Mouse (Mus musculus): ENCODE results near the gene Nid1. TPM values are rescaled to one million over a fixed set of nuclear protein-coding genes. Genes with fewer than 3 reads are reported as not detected.
A peak's percentile ranks its signal among the peaks of the same experiment; 100 is the strongest.

Gene Nid1
- total and polyA plus RNA-seq, 2 experiments from 2014 or later: 21.6 to 53.5 TPM

- Histone ChIP-seq H3K4me3 (ENCODE audit: low read depth, low read length) (no peak overlapping the region), H3K4me2 (ENCODE audit: low read depth) (no peak overlapping the region), H3K27me3 (ENCODE audit: insufficient read depth, low read length) (no peaks in the 10 kb centered on the region), H3K9me3 (ENCODE audit: low read length) (no peaks in the 10 kb centered on the region), H3K36me3 (ENCODE audit: insufficient read depth) (no peaks in the 10 kb centered on the region), H3K27ac (ENCODE audit: low read depth, low read length) (no peak overlapping the region), H3K9ac (no peak overlapping the region), H3K4me1 (ENCODE audit: insufficient read depth) (no peaks in the 10 kb centered on the region)
- no peak for TF ChIP-seq CTCF (IDR thresholded peaks at IDR 0.05; ENCODE audit: low read depth)
- DNase-seq (peak; percentile 25), ATAC-seq (0 out of 2 replicates have a peak, but pooled peaks have one; percentile 18)
- 86% methylated on average over 9 of the region's 9 CpGs for WGBS
Observed at GRCm38 (mm10) chr13:13523625-13524584, 86.6 kb downstream of the Nid1 start.

DNA sequence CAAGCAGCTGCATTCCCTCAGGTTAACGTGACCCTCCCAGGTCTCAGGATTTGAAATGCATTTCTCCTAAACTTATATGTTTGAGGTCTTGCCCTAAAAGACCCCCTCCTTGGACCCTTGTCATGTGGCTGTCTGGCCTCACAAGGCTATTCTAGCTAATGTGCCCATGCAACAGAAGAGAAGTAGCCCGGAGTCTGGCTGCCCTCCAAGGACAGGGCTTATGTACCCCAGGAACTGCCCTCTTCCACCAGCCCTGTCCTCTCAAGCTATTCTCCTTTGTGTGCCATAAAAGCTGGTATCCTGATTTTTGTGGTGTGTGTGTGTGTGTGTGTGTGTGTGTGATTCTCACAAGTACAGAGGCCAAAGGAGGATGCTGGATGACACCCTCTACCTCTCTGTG is 87.9 kb downstream of the Nid1 start:
- Histone ChIP-seq H3K36me3 (ENCODE audit: insufficient read depth) (no peaks in the 10 kb centered on the region), H3K9me3 (ENCODE audit: low read length) (no peaks in the 10 kb centered on the region), H3K27ac (ENCODE audit: low read depth, low read length) (no peak overlapping the region), H3K27me3 (ENCODE audit: insufficient read depth, low read length) (no peaks in the 10 kb centered on the region), H3K4me1 (ENCODE audit: insufficient read depth) (no peaks in the 10 kb centered on the region), H3K4me3 (ENCODE audit: low read depth, low read length) (no peak overlapping the region), H3K4me2 (ENCODE audit: low read depth) (no peak overlapping the region), H3K9ac (no peak overlapping the region)
- DNase-seq: no peak
- no peak for TF ChIP-seq CTCF (IDR thresholded peaks at IDR 0.05; ENCODE audit: low read depth)
- no peak for ATAC-seq
- WGBS: 78% methylated on average over 2 of the region's 2 CpGs

GRCm38 (mm10) chr13:13525877-13526276 is 88.5 kb downstream of the Nid1 start:
- H3K9ac ChIP-seq: no peak overlapping the region
- WGBS: 81% methylated on average over 5 of the region's 5 CpGs
- no peak for TF ChIP-seq CTCF (IDR thresholded peaks at IDR 0.05; ENCODE audit: low read depth)

GRCm38 (mm10) chr13:13529115-13529542 is 91.8 kb downstream of the Nid1 start:
- Histone ChIP-seq H3K9ac (no peak overlapping the region), H3K9me3 (ENCODE audit: low read length) (no peaks in the 10 kb centered on the region), H3K4me1 (ENCODE audit: insufficient read depth) (no peaks in the 10 kb centered on the region), H3K4me3 (ENCODE audit: low read depth, low read length) (no peak overlapping the region), H3K27me3 (ENCODE audit: insufficient read depth, low read length) (no peaks in the 10 kb centered on the region), H3K36me3 (ENCODE audit: insufficient read depth) (no peaks in the 10 kb centered on the region), H3K27ac (ENCODE audit: low read depth, low read length) (no peak overlapping the region), H3K4me2 (ENCODE audit: low read depth) (no peak overlapping the region)
- no peak for TF ChIP-seq CTCF (IDR thresholded peaks at IDR 0.05; ENCODE audit: low read depth)
- WGBS: 72% methylated on average over 11 of the region's 11 CpGs
- ATAC-seq: no peak
- DNase-seq: no peak

More at GRCm38 (mm10) chr13:13525877-13526276, 88.5 kb downstream of the Nid1 start:
- Histone ChIP-seq H3K4me2 (ENCODE audit: low read depth) (no peak overlapping the region), H3K27me3 (ENCODE audit: insufficient read depth, low read length) (no peaks in the 10 kb centered on the region), H3K4me1 (ENCODE audit: insufficient read depth) (no peaks in the 10 kb centered on the region), H3K27ac (ENCODE audit: low read depth, low read length) (no peak overlapping the region), H3K4me3 (ENCODE audit: low read depth, low read length) (no peak overlapping the region), H3K9me3 (ENCODE audit: low read length) (no peaks in the 10 kb centered on the region), H3K36me3 (ENCODE audit: insufficient read depth) (no peaks in the 10 kb centered on the region)
- DNase-seq: no peak
- no peak for ATAC-seq

DNA sequence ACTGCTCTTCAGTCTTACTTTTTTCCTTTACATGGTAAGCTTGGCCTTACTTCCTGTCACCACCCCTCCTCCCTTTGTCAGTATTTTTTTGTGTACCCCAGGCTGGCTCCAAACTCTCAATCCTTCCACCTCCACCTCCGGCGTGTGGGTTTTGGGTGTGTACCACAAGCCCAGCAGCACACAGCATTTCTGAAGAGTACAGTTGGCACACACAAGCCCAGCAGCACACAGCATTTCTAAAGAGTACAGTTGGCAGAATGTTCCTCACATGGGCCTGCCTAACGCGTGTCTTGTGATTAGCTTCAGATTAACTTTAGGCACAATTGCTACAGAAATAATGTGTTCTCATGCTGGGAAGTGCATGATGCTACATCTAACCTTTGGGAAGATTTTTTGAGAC is 93.6 kb downstream of the Nid1 start:
- H3K4me3 ChIP-seq (ENCODE audit: low read depth, low read length): no peak overlapping the region
- H3K9ac ChIP-seq: no peak overlapping the region
- no peaks in the 10 kb centered on the region for H3K4me1 ChIP-seq (ENCODE audit: insufficient read depth)
- no peaks in the 10 kb centered on the region for H3K9me3 ChIP-seq (ENCODE audit: low read length)
- no peak overlapping the region for H3K27ac ChIP-seq (ENCODE audit: low read depth, low read length)
- TF ChIP-seq CTCF (IDR thresholded peaks at IDR 0.05; ENCODE audit: low read depth): no peak
- ATAC-seq (no peak), DNase-seq (no peak)
- H3K4me2 ChIP-seq (ENCODE audit: low read depth): no peak overlapping the region
- WGBS: 81% methylated on average over 4 of the region's 4 CpGs
- no peaks in the 10 kb centered on the region for H3K36me3 ChIP-seq (ENCODE audit: insufficient read depth)
- H3K27me3 ChIP-seq (ENCODE audit: insufficient read depth, low read length): no peaks in the 10 kb centered on the region

DNA sequence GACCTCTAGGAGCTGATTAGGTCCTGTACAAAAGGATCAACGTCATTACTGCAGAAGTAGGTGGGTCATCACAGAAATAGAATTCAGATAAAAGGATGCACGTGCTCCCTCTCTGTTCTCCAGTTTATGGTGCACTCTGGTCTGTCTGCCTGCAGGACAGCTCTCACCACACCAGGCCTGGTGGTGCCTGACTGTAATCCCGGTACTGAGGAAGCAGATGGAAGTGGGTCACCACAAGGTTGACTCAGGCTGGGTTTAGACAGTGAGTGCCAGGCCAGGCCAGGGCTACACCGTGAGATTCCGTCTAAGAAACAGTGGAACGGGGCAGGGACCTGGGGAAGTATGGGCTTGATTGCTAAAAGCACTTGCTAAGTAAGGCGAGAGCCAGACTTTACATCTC is 94.6 kb downstream of the Nid1 start:
- Histone ChIP-seq H3K9me3 (ENCODE audit: low read length) (no peaks in the 10 kb centered on the region), H3K36me3 (ENCODE audit: insufficient read depth) (no peaks in the 10 kb centered on the region), H3K4me2 (ENCODE audit: low read depth) (no peak overlapping the region), H3K27ac (ENCODE audit: low read depth, low read length) (no peak overlapping the region), H3K27me3 (ENCODE audit: insufficient read depth, low read length) (no peaks in the 10 kb centered on the region), H3K4me3 (ENCODE audit: low read depth, low read length) (no peak overlapping the region), H3K9ac (no peak overlapping the region), H3K4me1 (ENCODE audit: insufficient read depth) (no peaks in the 10 kb centered on the region)
- DNase-seq (no peak), ATAC-seq (no peak)
- TF ChIP-seq CTCF (IDR thresholded peaks at IDR 0.05; ENCODE audit: low read depth): no peak
- WGBS: 90% methylated on average over 7 of the region's 7 CpGs

- H3K4me3 ChIP-seq (ENCODE audit: low read depth, low read length): no peak overlapping the region
- H3K4me2 ChIP-seq (ENCODE audit: low read depth): no peak overlapping the region
- no peak for ATAC-seq
- 88% methylated on average over 2 of the region's 2 CpGs for WGBS
- no peaks in the 10 kb centered on the region for H3K36me3 ChIP-seq (ENCODE audit: insufficient read depth)
- no peaks in the 10 kb centered on the region for H3K9me3 ChIP-seq (ENCODE audit: low read length)
- H3K4me1 ChIP-seq (ENCODE audit: insufficient read depth): no peaks in the 10 kb centered on the region
- no peak overlapping the region for H3K9ac ChIP-seq
- H3K27me3 ChIP-seq (ENCODE audit: insufficient read depth, low read length): no peaks in the 10 kb centered on the region
- no peak for TF ChIP-seq CTCF (IDR thresholded peaks at IDR 0.05; ENCODE audit: low read depth)
- H3K27ac ChIP-seq (ENCODE audit: low read depth, low read length): no peak overlapping the region
- DNase-seq: no peak
Observed at GRCm38 (mm10) chr13:13536555-13536954, 99.2 kb downstream of the Nid1 start.

All from forebrain, postnatal 0 days (tissue).